30 mouse cellular contexts compared by ENCODE assay signal in genomic region chr7:105368521-105368920, GRCm38 (mm10). TPM values are rescaled to one million over a fixed set of nuclear protein-coding genes. Genes with fewer than 3 reads are reported as not detected.
"Had no signal": no experiment of that assay in that cellular context is flagged by ENCODE, and none has a peak within 500 bp of the region (broad histone marks: within the 10 kb centered on the region; RNA-seq: fewer than 3 reads in every experiment).

No protein-coding gene starts in this region.

- H3K27ac ChIP-seq: gastrocnemius, adult 2 months; heart, adult 2 months; hindbrain, embryonic 10.5 days; hindbrain, embryonic 12.5 days; hindbrain, embryonic 14.5 days; intestine, embryonic 15.5 days; layer of hippocampus, adult 2 months; left cerebral cortex, adult 2 months; limb, embryonic 12.5 days had no signal

- H3K4me3 ChIP-seq: gastrocnemius, adult 2 months; heart, adult 2 months; heart, embryonic 12.5 days; hindbrain, embryonic 10.5 days; hindbrain, embryonic 12.5 days; intestine, embryonic 15.5 days; layer of hippocampus, adult 2 months; left cerebral cortex, adult 2 months; limb, embryonic 12.5 days had no signal

- H3K27me3 ChIP-seq: heart, embryonic 12.5 days; hindbrain, embryonic 12.5 days; intestine, embryonic 15.5 days; limb, embryonic 12.5 days had no signal

- H3K4me1 ChIP-seq: hindbrain, embryonic 10.5 days; hindbrain, embryonic 12.5 days; intestine, embryonic 15.5 days; limb, embryonic 12.5 days had no signal

- H3K36me3 ChIP-seq: intestine, embryonic 15.5 days had no signal

- DNase-seq: gastrocnemius, adult 2 months; gastrocnemius, postnatal 10 days; gastrocnemius, postnatal 25 days; heart, adult 2 months; heart, postnatal 10 days; heart, postnatal 4 days; kidney, adult 18-20 months; kidney, adult 8-10 months; kidney, postnatal 10 days; kidney, postnatal 25 days; kidney, postnatal 4 days; liver had no signal

- ATAC-seq: hindbrain, embryonic 16.5 days; inflammation-experienced regulatory T-cells, adult 6 months; intestine, embryonic 15.5 days; intestine, postnatal 0 days had no signal

- H3K9ac ChIP-seq: heart, embryonic 12.5 days; hindbrain, embryonic 12.5 days; hindbrain, embryonic 14.5 days; intestine, embryonic 15.5 days; limb, embryonic 12.5 days had no signal

- H3K9me3 ChIP-seq: heart, embryonic 12.5 days; hindbrain, embryonic 10.5 days; hindbrain, embryonic 12.5 days; intestine, embryonic 15.5 days; limb, embryonic 12.5 days had no signal

- H3K4me2 ChIP-seq: heart, embryonic 12.5 days; hindbrain, embryonic 12.5 days; hindbrain, embryonic 14.5 days; intestine, embryonic 15.5 days; limb, embryonic 12.5 days; liver, embryonic 11.5 days had no signal

RNA-seq across cellular contexts. Expression of gene Olfr692, which starts 0.5 kb away (rescaled TPM):
- polyA plus RNA-seq: frontal cortex, adult 2 months; heart, adult 2 months; heart, embryonic 12.5 days; heart, embryonic 14.5 days; heart, embryonic 16.5 days; hindbrain, embryonic 10.5 days; hindbrain, embryonic 12.5 days; hindbrain, embryonic 14.5 days; hindbrain, embryonic 16.5 days; inflammation-experienced regulatory T-cells, adult 6 months; intestine, embryonic 15.5 days; intestine, postnatal 0 days; kidney, embryonic 14.5 days; kidney, embryonic 16.5 days; limb, embryonic 12.5 days; limb, embryonic 14.5 days; liver, embryonic 11.5 days had no signal

RNA-seq across cellular contexts. Expression of gene Gm5901, which starts 6.3 kb away (rescaled TPM):
- polyA plus RNA-seq: frontal cortex, adult 2 months; heart, embryonic 12.5 days; heart, embryonic 14.5 days; heart, embryonic 16.5 days; hindbrain, embryonic 10.5 days; hindbrain, embryonic 12.5 days; hindbrain, embryonic 14.5 days; hindbrain, embryonic 16.5 days; inflammation-experienced regulatory T-cells, adult 6 months; intestine, embryonic 15.5 days; intestine, postnatal 0 days; kidney, embryonic 14.5 days; kidney, embryonic 16.5 days; limb, embryonic 12.5 days; limb, embryonic 14.5 days; liver, embryonic 11.5 days had no signal

RNA-seq across cellular contexts. Expression of gene Olfr691, which starts 26.5 kb away (rescaled TPM):
- polyA plus RNA-seq: heart, adult 2 months; heart, embryonic 12.5 days; heart, embryonic 14.5 days; hindbrain, embryonic 10.5 days; inflammation-experienced regulatory T-cells, adult 6 months; intestine, embryonic 15.5 days; intestine, postnatal 0 days; kidney, embryonic 14.5 days; kidney, embryonic 16.5 days; limb, embryonic 12.5 days; liver, embryonic 11.5 days had no signal

RNA-seq across cellular contexts. Expression of gene Olfr690, which starts 34.6 kb away (rescaled TPM):
- polyA plus RNA-seq: heart, adult 2 months; heart, embryonic 12.5 days; heart, embryonic 14.5 days; heart, embryonic 16.5 days; hindbrain, embryonic 10.5 days; hindbrain, embryonic 12.5 days; hindbrain, embryonic 14.5 days; hindbrain, embryonic 16.5 days; inflammation-experienced regulatory T-cells, adult 6 months; intestine, embryonic 15.5 days; intestine, postnatal 0 days; kidney, embryonic 14.5 days; kidney, embryonic 16.5 days; limb, embryonic 12.5 days; limb, embryonic 14.5 days; liver, embryonic 11.5 days had no signal
